Mouse (Mus musculus) megakaryocyte, embryonic 14.5 days (primary cell): ENCODE results near the gene Gsg1.

Source experiments
- FLI1 ChIP-seq: IDR thresholded peaks from 2 replicates; pipeline ENCODE4 v1.6.1; 2012; ENCODE audit warnings: low read length, inconsistent platforms, mixed read lengths
- GATA1 ChIP-seq: IDR thresholded peaks from 3 replicates; pipeline ENCODE4 v1.6.1; 2012; ENCODE audit warnings: mixed read lengths, low read length, inconsistent platforms, borderline replicate concordance

DNA sequence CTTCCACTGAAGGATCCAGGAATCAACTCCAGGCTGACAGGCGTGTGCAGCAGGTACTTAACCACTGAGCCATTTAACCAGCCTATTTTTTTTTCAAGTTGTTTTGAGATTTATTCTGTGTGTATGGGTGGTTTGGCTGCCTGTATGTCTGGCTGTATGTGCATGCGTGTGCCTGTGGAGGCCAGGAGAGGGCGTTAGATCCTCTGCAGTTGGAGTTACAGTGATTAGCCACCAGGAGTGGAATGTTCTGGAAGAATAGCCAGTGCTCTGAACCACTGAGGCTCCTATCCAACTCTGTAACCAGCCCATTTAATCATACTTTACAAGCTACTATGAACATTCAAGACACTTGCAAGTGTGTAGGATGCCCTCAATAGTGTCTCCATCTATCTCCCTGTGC, 17.6 kb downstream of the Gsg1 start:
- TF ChIP-seq GATA1 = no peak
- no peak for TF ChIP-seq FLI1
